Mouse (Mus musculus) spleen, postnatal 4 days (tissue): ENCODE data around the gene Gm29776.

Experiments
- DNase-seq, 2 experiments: peaks; one replicate each; pipeline ENCODE4 v3.0.0; 2022; ENCODE audit warnings: low spot score in 2 of 2

Gene Gm29776

DNA sequence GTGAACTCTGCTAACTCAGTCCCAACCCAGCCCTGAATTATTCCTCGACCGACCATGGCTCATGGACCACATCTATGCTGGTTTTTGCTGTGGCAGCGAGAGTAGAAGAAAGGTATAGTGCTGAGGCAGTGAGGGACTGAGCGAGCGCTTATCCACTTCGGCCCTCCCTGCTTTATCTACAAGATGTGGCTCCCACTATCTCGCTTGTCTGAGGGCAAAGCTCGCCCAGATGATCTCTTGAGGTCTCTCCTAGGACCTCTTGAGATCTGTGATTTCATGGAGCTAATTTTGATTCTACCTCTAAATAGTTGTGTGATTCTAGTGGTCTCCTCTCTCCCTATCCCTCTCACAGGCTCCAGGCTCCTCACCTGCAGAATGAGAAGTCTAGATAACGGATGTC, 10.4 kb upstream of the Gm29776 start:
- no peak for DNase-seq

DNA sequence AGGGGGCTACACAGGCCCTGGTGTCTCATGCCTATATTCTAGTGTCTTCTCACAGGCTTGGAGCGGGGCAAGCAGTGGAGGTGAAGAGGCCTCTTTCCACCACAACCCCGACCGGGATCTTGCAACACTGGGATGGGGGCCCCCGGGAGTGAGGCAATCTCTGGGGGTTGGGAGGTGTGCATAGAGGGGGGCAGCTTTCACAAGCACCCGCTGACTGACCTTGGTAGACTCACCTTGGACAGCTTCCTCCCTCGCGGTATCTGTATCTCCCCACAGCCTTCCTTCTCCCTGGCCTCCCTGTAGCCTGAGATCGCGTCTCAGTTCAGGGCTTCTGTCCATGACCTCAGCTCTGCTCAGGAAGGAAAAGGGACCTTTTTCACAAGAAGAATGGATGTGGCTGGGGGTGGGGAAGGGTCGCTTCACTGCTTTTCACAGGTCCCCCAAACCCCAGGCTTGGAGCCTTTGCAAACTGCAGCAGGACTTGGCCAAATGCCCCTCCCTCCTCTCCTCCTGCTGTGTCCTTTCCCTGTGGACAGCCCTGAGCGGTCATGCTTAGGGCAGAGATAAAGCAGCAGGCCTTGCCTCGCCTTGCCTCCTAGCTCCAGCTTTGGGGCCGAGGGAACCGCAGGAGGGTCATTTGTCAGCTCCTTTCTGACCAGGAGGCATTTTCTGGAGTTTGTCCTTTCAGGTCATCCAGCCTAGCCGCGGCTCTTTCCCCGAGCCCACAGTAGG, 8.1 kb upstream of the Gm29776 start:
- DNase-seq: peak; percentile 64 to 77

DNA sequence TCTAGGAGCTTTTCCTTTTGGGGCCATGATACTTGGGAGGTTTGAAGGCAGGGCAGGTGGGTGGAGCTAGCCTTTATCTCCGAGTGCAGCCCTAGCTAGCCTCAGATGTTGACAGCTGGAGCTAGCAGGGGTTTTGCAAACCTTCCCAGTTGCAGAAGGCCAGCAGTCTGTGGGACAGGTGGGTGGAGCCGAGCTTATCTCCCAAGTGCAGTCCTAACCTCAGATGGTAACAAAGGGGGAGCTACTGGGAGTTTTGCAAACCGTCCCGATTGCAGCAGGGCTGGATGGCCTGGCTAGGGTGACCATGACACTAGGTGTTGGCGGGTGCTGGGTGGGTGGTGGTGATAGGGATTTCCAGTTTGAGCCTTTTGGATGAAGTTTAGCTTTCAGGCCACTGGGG, 7.2 kb upstream of the Gm29776 start:
- DNase-seq: peak; percentile 86

DNA sequence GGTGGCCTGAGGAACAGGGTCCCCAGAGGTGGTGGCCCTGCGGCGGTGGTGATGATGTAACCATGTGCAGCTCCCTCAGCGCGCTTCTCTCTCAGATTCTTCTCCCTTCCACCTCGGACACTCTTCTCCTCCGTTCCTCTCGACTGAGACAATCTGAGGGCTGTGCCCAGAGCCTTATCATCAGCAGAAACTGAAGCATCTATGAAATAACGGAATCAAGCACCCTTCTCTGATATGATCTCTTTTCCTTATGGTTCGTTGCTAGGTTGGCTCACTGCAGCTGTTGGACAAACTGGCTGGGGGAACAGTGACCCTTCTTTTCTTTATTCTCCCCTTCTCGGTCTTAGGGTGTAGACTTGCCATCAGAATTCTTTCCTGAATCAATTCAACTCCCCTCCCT, 4.6 kb upstream of the Gm29776 start:
- DNase-seq: no peak

DNA sequence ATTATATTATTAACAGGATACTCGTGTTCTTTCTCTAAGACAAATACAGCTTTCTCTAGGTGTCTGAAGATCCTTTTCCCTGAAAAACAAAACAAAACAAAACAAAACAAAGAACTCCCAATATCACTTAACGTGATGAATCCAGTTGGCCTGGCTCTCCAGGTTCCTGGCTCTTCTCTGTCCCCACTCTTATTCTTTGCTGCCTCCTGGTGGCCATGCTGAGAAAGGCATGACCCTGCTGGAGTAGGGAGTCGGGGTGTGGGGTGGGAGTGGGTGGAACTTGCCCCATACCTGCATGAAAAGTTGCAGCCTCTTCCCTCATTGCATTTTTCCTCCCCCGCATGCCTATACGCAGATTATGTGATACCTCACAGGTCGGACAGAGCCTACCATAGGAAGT, 2.7 kb upstream of the Gm29776 start:
- peak; percentile 82 to 95 for DNase-seq

DNA sequence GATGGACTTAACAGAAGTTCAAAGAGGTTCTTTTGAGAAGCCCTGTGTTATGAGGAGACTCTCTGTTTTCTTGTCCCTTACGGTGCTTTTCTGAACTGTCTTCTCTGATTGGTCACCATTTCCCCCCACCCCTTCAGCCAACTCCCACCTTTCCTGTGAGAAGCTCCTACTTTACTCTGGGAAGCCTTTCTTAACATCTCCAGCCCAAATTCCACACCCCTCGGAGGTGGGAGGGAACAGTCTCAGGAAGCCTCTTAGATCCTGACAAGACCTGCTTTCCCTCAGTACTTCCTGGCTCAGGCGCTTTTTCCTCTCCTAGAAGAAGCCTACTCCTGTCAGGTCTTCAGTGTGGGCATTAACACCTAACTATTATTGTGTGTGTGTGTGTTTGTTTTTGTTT, 953 bp upstream of the Gm29776 start:
- no peak for DNase-seq

DNA sequence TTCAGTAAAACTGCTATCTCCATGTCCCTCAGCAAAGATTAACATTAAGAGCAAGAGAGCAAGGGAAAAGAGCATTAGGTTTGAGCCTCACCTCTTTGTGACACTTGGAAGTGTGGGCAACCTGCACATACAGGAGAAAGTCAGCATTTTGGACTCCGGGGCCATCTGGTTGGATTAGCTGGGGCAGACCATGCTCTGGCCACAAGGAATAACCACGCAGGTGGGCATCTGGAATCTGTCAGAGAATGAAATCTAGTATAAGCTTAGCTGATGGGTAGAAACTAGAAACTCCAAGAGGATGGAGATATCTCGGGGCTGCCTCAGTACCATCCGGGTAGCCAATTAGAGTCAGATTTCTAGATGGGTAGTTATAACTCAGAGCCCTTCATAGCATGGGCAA, 1.9 kb downstream of the Gm29776 start:
- DNase-seq: peak in 1 of 2 experiments; percentile 51

DNA sequence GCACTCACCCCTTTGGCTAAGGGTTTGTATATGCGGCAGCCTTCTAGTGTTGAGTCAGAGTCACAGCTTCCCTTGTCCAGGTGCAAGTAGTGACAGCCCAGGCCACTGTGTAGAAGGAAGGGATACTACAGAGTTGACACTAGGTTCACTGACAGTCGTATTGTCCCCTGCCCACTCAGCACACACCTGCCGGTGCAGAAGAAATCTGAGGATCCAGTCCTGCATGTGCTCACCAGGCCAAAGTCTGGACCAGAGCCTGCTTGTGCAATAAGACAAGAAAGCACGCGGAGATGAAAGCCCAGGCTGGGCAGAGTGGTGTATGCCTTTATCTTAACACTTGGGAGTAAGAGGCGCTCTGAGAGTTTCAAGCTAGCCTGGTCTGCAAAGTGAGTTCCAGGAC, 3.6 kb downstream of the Gm29776 start:
- peak in 1 of 2 experiments; percentile 52 for DNase-seq

DNA sequence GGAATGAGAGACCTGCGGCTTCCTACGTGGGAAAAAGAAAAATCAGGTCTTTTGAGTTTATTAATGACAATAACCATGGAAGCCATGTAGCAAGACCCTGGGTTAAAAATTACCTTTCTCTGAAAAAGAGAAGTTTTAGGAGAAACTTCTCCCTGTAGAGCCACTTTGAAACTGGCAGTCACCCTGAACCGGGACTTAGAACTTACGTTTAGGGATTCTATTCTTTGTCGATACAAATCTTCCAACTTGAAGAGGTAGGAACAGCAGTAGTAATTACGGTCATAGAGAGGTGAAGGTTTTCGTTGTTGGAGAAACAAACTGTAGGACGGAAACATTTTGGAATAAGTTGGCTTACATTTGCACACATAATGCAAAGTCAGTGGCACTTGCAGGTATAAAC, 11.4 kb downstream of the Gm29776 start:
- DNase-seq: no peak

DNA sequence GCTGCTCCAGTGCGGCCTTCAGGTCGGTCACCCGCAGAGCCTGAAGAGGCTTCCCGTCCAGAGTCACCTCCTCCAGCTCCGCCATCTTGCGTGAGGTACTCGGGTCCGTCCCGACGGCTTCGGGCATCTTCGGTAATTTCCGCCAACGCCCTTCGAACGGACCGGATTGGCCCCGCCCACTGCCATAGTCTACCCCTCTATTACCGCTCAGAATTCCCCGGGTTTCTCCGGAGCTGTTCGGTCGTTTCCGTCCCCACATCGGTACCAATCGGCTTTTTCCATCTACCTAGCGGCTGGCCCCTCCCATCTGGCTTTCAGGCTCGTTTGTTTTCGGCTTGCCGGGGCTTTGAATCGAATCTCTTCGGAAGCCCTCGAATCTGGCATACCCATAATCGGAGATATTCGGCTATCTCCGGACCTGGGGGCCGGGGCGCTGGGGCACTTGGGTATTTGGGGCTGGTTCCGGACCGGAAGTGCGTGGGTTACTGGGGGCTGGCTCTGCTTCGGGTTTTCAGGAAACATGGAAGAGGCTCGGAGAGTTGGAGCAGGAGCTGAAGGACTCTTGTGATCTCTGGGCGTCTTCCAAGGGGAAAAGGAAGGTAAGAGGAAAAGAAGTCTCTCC, 12.0 kb downstream of the Gm29776 start, which contains the start of gene Acin1:
Gene Acin1, minus strand, starts transcription at position 410 of the 622 bp plus-strand sequence.
- peak; percentile 99 to 100 for DNase-seq

DNA sequence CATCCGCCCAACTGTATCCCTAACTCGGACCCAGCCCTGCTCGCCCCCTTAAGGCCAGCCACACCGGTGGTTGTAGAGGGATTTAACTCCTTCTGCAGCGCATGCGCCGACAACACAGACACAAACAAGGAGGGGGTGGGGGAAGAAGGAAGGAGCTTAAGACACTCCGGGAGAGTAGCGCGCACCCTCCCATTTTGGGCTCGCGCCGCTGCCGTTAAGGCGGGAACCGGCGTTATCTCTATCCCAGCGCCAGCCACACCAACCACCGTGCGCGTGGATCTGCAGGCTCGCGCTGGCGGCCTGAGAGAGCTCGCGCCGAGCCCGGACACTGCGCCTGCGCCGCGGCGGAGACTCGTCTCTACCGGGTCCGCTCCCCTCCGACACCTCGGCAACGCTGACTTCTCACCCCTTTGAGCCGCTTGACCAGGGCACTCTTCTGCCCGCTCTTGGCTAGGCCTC, 12.5 kb downstream of the Gm29776 start, which contains the start of gene 1700123O20Rik:
Gene 1700123O20Rik, plus strand, starts transcription at position 154 of the 459 bp plus-strand sequence.
- DNase-seq: peak in 1 of 2 experiments; percentile 87

DNA sequence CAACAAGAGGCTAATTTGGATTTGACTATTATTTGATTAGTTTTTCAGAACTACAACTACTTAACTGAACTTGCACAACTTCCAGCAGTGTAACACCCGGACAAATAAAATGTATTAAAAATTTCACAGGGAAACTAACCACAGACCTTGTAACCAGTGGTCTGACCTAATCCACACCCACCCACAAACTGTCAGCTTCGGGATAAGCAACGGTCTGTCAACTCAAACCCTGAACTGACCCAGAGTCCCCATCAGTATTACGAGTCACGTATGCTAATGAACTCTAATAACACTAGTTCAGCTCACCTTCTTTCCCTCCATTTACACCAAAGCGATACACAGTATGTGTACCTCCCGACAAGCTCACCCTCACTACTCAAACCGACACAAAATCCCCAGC, 13.2 kb downstream of the Gm29776 start:
- no peak for DNase-seq

DNA sequence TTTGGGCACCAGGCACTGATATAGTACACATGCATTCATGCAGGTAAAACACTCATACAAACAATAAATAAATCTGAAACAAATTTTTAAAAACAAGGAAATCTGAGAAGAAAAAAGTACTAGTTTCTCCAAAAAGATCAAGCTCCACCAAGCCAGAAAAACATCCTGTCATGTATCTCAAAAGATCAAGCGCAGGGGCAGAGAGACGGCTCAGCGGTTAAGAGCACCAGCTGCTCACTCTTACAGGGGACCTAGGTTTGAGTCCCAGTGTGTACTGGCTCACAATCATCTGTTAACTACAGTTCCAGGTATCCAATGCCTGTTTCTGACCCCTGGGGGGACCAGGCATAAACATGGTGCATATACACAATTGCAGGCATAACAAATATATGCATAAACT, 16.2 kb downstream of the Gm29776 start:
- DNase-seq: no peak

DNA sequence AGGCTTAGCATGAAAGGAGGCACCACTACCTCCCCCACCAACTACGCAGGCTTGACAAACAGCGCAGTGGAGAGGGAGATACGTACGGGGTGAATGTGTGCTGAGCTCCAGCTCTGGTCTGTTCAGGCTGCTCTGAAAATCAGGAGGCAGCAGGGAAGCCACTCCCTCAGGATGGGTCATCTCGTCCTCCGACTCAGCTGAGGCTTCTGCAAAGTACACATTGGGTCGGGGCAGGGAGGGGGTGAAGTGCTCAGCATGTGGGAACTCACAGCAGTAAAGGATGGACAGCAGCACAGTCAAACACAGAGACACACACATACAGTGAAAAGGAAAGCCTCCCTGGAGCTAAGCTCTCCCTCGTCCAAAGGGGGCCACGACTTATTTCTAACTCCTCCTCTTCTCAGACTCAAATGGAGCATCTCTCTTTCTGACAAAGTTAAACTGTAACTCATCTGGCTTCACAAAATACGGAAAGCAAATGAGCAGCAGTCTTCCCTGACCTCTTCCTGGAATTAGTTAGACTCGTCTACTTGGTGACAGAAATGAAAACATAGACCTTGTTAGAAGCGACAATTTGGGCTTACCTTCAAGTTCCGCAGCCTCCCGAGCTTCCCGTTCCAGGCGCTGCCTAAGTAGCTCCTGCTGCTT, 19.9 kb downstream of the Gm29776 start:
- no peak for DNase-seq

DNA sequence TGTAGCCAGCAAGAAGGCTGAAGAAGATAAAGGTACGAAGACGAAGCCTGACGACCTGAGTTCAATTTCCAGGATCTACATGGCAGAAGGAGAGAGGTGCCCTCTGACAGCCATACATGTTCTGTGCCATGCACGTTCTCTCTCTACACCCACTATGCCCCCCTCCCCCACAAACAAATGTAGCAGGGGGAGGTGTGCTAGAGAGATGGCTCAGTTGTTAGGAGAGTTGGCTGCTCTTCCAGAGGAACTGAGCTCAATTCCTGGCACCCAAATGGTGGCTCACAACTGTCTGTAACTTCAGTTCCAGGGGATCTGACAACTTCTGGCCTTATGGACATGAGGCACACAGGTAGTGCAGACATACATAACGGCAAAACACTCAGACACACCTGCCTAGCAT, 22.3 kb downstream of the Gm29776 start:
- no peak for DNase-seq

DNA sequence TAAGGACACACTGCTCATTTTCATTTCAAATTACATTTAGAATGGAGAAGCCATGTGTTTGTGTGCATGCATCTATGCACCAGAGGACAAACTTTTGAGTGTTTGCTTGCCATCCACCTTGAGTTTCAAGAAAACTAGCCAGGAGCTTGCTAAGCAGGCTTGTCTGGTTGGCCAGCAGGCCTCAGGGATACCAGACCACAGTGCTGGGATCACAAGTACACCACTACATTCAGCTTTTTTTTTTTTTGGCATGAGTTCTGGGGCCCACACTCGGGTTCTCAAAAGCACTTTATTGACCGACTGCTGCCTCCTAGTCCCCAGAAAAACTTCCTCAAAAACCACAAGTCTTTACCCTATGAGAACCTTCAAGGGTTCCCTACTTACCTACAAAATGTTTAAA, 24.3 kb downstream of the Gm29776 start:
- no peak for DNase-seq

DNA sequence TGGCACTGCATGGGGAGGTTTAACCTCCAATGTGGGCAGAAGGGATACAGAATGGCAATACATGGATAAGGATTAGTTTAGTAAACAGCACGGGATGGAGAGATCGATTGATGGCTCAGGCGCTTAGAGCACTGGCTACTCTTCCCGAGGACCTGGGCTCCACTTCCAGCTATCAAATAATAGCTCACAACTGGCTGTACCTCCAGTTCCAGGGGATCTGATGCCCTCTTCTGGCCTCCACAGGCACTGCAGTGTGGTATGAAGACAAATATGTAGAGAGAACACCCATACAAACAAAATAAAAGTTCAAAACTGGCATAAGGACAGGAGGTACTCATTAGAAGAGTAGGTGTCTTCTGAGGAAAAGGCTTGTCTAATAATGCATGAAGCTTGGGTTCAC, 29.3 kb downstream of the Gm29776 start:
- peak; percentile 56 to 81 for DNase-seq

DNA sequence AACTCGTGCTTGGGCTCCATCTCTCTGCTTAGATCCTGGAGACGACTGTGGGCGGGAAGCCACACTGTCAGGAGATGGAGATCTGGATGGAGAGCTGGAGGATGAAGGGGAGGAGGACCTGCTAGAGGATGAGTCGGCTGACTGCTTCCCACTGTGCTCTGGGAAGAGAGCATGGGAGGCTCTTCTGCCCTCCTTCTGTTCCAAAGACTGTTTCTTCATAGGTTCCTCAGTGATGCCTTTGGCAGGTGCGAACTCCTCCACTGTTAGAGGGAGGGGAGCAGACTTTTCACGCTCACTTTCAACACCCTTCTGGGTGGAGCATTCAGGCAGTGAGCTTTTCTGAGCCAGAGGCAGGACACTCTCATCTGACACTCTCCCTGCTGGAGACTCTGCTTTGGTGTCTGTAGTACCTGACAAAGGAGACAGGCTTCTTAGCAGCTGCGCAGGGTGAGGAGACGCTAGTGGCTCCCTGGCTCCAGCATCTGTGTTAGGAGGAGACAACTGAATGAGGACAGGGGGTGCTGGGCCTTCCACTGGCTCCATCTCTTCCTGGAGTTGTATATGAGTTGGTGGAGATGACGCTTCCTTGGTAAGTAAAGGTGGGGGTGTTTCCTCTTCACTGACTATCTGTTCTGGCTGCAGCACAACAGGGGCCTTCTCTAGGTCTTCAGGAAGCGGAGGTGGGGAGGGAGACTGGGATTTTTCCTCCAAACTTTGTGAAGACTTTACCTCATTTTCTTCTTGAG, 34.0 kb downstream of the Gm29776 start:
- no peak for DNase-seq

DNA sequence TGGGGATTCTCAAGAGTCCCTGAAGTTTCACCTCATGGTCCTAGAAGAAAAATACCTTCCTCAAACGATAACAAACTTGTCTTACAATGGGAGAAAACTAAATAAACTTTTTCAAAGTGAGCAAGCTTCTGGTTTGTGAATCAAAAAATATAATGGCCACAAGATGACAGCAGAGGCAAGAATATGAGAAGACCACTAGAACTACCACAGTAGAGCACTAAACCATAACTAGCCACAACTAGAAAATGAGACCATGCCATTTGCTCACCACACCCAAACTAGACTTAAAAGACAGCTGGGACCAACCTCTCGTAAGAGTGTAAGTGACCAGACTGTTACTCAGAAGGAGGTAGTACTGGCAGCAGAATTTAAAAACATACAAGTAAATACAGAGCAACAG, 38.6 kb downstream of the Gm29776 start:
- no peak for DNase-seq

DNA sequence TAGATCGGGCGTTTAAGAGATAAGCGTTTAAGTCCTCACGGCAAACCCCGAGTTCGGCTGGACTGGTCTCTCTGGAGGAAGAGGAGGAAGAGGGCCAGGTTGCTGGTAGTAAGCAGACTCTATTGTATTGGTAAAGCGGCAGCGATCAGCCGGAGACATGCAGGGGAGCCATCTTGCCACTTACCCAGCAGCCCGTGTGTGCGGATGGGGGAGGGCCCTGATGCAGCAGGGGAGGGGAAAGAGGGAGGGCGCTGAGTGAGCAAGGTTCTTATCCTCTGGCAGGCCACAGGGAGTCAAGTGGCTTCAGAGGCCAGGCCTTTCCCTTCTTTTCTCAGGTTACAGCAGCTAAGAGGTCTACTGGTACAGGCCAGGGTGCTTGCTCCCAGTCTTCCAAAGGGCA, 45.1 kb downstream of the Gm29776 start:
- DNase-seq: peak; percentile 81 to 89

DNA sequence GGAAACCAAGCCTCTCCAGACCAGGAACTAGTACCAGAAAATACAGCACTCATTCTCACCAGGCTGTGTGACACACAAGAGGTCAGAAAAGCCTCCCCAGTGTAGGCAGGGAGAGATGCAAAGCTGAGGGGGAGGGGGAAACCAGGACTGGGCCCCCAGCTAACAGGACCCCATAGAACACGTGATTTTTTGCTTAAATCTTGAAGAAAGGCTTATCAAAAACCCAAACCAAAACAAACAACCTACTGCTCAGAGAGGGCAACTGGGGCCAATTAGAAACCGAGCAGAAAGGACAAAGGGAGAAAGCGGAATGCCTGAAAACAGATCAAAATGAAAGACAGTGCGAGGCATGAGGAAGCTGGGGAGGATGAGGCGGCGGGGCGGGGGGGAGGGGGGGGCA, 45.8 kb downstream of the Gm29776 start:
- no peak for DNase-seq

DNA sequence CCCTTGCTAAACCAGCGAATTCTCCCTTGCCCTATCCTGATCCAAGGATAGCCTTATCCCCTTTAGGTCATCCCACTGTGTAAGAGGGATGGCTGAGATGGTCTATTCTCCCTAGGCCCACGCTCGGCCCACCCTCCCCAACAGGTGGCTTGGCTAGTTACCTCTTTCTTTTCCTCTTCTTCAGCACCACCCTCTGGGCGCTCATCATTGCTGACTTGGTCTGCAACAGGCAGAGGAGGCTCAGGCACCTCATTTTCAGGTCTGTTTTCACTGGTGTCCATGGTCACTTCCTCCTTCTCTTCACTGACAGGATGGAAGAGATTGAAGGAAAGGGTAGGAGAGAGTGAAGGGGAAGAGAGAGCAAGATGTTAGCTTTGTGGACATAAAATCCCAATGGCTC, 47.1 kb downstream of the Gm29776 start:
- DNase-seq: no peak
